ENCODE assay signal across 18 mouse cellular contexts in genomic region chr15:42322940-42323339, GRCm38 (mm10).
"Had no signal": no experiment of that assay in that cellular context is flagged by ENCODE, and none has a peak within 500 bp of the region (broad histone marks: within the 10 kb centered on the region; RNA-seq: fewer than 3 reads in every experiment).

No protein-coding gene starts in this region.

- H3K4me2 ChIP-seq: kidney, embryonic 15.5 days; liver, embryonic 15.5 days; stomach, embryonic 15.5 days had no signal

- H3K4me1 ChIP-seq: kidney, embryonic 15.5 days; liver, embryonic 15.5 days; stomach, embryonic 15.5 days had no signal

- DNase-seq: kidney, adult 11 months; kidney, adult 8-10 months; kidney, postnatal 10 days; kidney, postnatal 36 days; layer of hippocampus, postnatal 36 days; lung, adult 2 months; lung, postnatal 14 days; lung, postnatal 4 days; midbrain, embryonic 14.5 days; right cerebral cortex, adult 18-20 months; right cerebral cortex, postnatal 25 days; spleen, adult 18-20 months; thymus, postnatal 25 days had no signal

- H3K27me3 ChIP-seq: kidney, embryonic 15.5 days; liver, embryonic 15.5 days; stomach, embryonic 15.5 days had no signal

- H3K4me3 ChIP-seq: kidney, embryonic 15.5 days; left cerebral cortex, adult 2 months; liver, embryonic 15.5 days; midbrain, embryonic 10.5 days; stomach, embryonic 15.5 days had no signal

- H3K9me3 ChIP-seq: kidney, embryonic 15.5 days; liver, embryonic 15.5 days; midbrain, embryonic 10.5 days; stomach, embryonic 15.5 days had no signal

- H3K9ac ChIP-seq: kidney, embryonic 15.5 days; liver, embryonic 15.5 days; stomach, embryonic 15.5 days had no signal

- H3K27ac ChIP-seq: kidney, embryonic 15.5 days; left cerebral cortex, adult 2 months; liver, embryonic 15.5 days; midbrain, embryonic 10.5 days; stomach, embryonic 15.5 days had no signal

- H3K36me3 ChIP-seq: kidney, embryonic 15.5 days; liver, embryonic 15.5 days; midbrain, embryonic 10.5 days; stomach, embryonic 15.5 days had no signal
